Mouse (Mus musculus) embryonic facial prominence, embryonic 11.5 days (tissue): ENCODE results near the gene Sult6b2. TPM values are rescaled to one million over a fixed set of nuclear protein-coding genes. Genes with fewer than 3 reads are reported as not detected.

ENCODE experiments used
- ATAC-seq: fragments of 200-750 bp; cut with Nextera tagmentation; replicated peaks from 2 replicates; pipeline ENCODE4 v1.8.0; 2017; ENCODE audit warnings: low read depth; ENCODE audit not compliant: insufficient number of reproducible peaks, low FRiP score, low TSS enrichment
- DNase-seq: peaks from one replicate; pipeline ENCODE4 v3.0.0-alpha.2; 2015; ENCODE audit warnings: low spot score
- H3K27ac ChIP-seq: fragments of 300-500 bp; sonication (generic); replicated peaks from 2 replicates; pipeline ENCODE4 v1.5.1; 2014; ENCODE audit warnings: mild to moderate bottlenecking, low read depth, low read length, control low read depth
- H3K27me3 ChIP-seq: fragments of 300-500 bp; sonication (generic); 2 replicates; pipeline ENCODE4 v1.6.1; 2014; ENCODE audit warnings: mild to moderate bottlenecking, low read length, moderate library complexity, mixed read lengths; ENCODE audit not compliant: control insufficient read depth, insufficient read depth
- H3K36me3 ChIP-seq: fragments of 300-500 bp; sonication (generic); replicated peaks from 2 replicates; pipeline ENCODE4 v1.6.1; 2014; ENCODE audit warnings: low read depth, mild to moderate bottlenecking, low read length, moderate library complexity, mixed read lengths; ENCODE audit not compliant: control insufficient read depth, insufficient read depth
- H3K4me1 ChIP-seq: fragments of 300-500 bp; sonication (generic); 2 replicates; pipeline ENCODE4 v1.6.1; 2014; ENCODE audit warnings: low read length, mixed read lengths; ENCODE audit not compliant: control insufficient read depth, insufficient read depth
- H3K4me2 ChIP-seq: fragments of 300-500 bp; sonication (generic); 2 replicates; pipeline ENCODE4 v1.6.1; 2014; ENCODE audit warnings: low read depth, mild to moderate bottlenecking, control low read depth, low read length, moderate library complexity
- H3K4me3 ChIP-seq: fragments of 300-500 bp; sonication (generic); 2 replicates; pipeline ENCODE4 v1.5.1; 2014; ENCODE audit warnings: low read depth, low read length, control low read depth
- H3K9ac ChIP-seq: fragments of 300-500 bp; sonication (generic); replicated peaks from 2 replicates; pipeline ENCODE4 v1.6.1; 2014; ENCODE audit warnings: mild to moderate bottlenecking, control low read depth, low read length
- H3K9me3 ChIP-seq: fragments of 300-500 bp; sonication (generic); replicated peaks from 2 replicates; pipeline ENCODE4 v1.6.1; 2016; ENCODE audit warnings: mild to moderate bottlenecking, low read length, inconsistent platforms, mixed read lengths; ENCODE audit not compliant: control insufficient read depth
- WGBS: fragments of 180-500 bp; shearing (Covaris S2); extraction: QIAGEN DNeasy Blood & Tissue Kit; methylation state at CpG from one replicate; pipeline ENCODE4 v1.1.7; 2014; 5-methylcytosine and 5-hydroxymethylcytosine counted together
- polyA plus RNA-seq: library from polyadenylated mRNA; unstranded; fragments of >200 nt; fragmentation: Nextera tagmentation; extraction: Ambion mirVana; gene quantifications from 2 replicates; pipeline ENCODE4 v1.2.1, GENCODE M21; 2014

Gene Sult6b2
- polyA plus RNA-seq, 1 experiment from 2014 or later, result not detected

DNA sequence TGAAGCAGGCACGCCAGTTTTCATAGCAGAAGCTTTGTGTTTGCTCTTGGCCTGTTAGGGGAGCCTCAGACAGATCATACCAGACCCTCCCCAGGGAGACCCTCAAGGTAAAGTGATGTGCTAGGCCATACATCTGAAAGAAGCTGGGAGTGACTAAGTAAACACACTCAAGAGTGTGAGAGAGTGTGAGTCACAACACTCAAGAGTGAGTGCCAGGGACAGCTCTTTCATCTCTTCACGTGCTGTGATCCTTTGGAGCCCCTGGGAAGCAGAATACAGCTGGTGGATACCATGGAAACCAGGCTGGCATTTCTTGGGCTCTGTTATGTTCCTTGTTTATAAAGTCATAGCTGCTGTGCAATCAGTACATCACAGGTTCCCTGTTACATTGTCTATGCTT, 39.4 kb downstream of the Sult6b2 start:
- peaks cover 2% of the 10 kb centered on the region for H3K36me3 ChIP-seq
- no peak for DNase-seq

GRCm38 (mm10) chr6:142759633-142760032, 44.7 kb downstream of the Sult6b2 start:
- no peak for DNase-seq
- H3K9me3 ChIP-seq, result no peaks in the 10 kb centered on the region
- WGBS, result 82% methylated on average over 2 of the region's 2 CpGs

More for the DNA sequence above, 39.4 kb downstream of the Sult6b2 start:
- H3K9me3 ChIP-seq, result no peaks in the 10 kb centered on the region
- ATAC-seq, result no peak
- no peak overlapping the region for H3K4me3 ChIP-seq
- WGBS, result 76% methylated on average over 2 of the region's 2 CpGs
- H3K9ac ChIP-seq, result no peak overlapping the region
- no peak overlapping the region for H3K27ac ChIP-seq
- H3K4me2 ChIP-seq, result no peak overlapping the region
- H3K27me3 ChIP-seq, result no peaks in the 10 kb centered on the region
- H3K4me1 ChIP-seq, result no peaks in the 10 kb centered on the region

DNA sequence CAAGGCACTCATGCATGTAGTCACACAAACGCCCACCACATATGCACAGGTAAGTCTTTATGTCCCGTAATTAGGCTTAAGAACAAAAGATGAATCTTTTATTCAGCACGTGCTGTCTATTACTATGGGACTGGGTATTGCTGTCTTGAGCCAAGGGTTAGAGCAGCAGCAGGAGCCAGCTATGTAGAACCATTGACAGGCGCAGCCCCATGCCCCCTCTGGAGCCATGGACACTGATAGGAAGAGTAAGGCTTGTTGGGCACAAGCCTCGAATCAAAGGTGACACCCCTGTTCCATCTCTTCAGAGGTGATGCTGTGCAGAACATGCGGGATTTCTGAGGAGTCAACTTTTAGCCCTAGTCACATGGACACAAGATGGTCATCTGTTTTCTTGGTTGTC, 45.7 kb downstream of the Sult6b2 start:
- DNase-seq, result no peak
- Histone ChIP-seq H3K4me3 (no peak overlapping the region), H3K4me1 (no peaks in the 10 kb centered on the region), H3K9ac (no peak overlapping the region), H3K9me3 (no peaks in the 10 kb centered on the region), H3K27ac (no peak overlapping the region), H3K4me2 (no peak overlapping the region), H3K36me3 (no peaks in the 10 kb centered on the region), H3K27me3 (no peaks in the 10 kb centered on the region)
- no peak for ATAC-seq
- WGBS, result 96% methylated on average over 6 of the region's 6 CpGs

More at GRCm38 (mm10) chr6:142759633-142760032, 44.7 kb downstream of the Sult6b2 start:
- H3K4me1 ChIP-seq, result no peaks in the 10 kb centered on the region
- no peaks in the 10 kb centered on the region; the same call in 1 of the 2 replicates for H3K36me3 ChIP-seq
- H3K27ac ChIP-seq, result no peak overlapping the region
- H3K27me3 ChIP-seq, result no peaks in the 10 kb centered on the region
- ATAC-seq, result no peak
- H3K4me2 ChIP-seq, result no peak overlapping the region
- no peak overlapping the region for H3K4me3 ChIP-seq
- H3K9ac ChIP-seq, result no peak overlapping the region

GRCm38 (mm10) chr6:142757976-142758375, 46.3 kb downstream of the Sult6b2 start:
- Histone ChIP-seq H3K9me3 (no peaks in the 10 kb centered on the region), H3K27me3 (no peaks in the 10 kb centered on the region), H3K36me3 (no peaks in the 10 kb centered on the region), H3K4me2 (no peak overlapping the region), H3K27ac (no peak overlapping the region), H3K4me3 (no peak overlapping the region), H3K9ac (no peak overlapping the region), H3K4me1 (no peaks in the 10 kb centered on the region)
- ATAC-seq, result no peak
- no peak for DNase-seq
- 92% methylated on average over 6 of the region's 6 CpGs for WGBS

GRCm38 (mm10) chr6:142757334-142757965, 46.9 kb downstream of the Sult6b2 start:
- ATAC-seq (no peak), DNase-seq (peak; percentile 21)
- Histone ChIP-seq H3K9ac (peak overlapping the region; percentile 91), H3K9me3 (no peaks in the 10 kb centered on the region), H3K4me3 (peak overlapping the region; percentile 84), H3K27ac (0 out of 2 replicates have a peak overlapping the region, but pooled peaks have one; percentile 22), H3K27me3 (no peaks in the 10 kb centered on the region), H3K4me2 (peak overlapping the region; percentile 65), H3K36me3 (no peaks in the 10 kb centered on the region), H3K4me1 (no peaks in the 10 kb centered on the region)
- WGBS, result 56% methylated on average over 10 of the region's 10 CpGs

DNA sequence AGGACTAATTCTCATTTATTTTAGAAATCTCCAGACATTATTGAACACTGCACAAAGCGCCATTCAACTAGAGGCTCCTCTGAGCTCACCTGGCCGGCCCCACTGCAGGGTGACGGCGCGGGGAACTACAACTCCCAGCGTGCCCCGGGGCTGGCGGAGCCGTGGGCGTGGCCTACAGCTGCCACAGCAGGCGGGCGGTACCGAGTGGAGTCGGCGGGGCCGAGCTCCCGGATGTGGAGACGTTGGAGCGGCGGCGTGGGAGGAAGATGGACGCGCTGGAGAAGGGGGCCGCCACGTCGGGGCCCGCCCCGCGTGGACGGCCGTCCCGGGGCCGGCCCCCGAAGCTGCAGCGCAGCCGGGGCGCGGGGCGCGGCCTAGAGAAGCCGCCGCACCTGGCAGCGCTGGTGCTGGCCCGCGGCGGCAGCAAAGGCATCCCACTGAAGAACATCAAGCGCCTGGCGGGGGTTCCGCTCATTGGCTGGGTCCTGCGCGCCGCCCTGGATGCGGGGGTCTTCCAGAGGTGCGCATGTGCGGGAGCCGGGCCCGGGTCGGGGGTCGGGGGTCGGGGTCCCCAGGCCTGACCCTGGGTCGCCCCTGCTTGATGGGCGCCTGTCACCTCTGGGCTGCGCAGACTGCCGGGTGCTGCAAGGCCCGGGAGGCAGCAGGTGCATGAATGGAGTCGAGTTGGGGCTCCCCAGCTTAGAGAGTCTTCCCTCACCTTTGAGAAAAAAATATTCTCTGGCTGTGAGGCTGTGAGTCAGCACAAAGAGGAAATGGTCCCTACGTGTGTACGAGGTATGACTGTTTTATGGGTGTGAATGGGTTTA, 47.6 kb downstream of the Sult6b2 start, which contains the start of gene Cmas:
TSS of gene Cmas (plus strand) at position 180 of the 827 bp plus-strand sequence.
- ATAC-seq (peak; percentile 96), DNase-seq (peak; percentile 93)
- Histone ChIP-seq H3K27ac (0 out of 2 replicates have a peak within 1 kb of the TSS, but pooled peaks have one; percentile 22), H3K36me3 (no peaks in the 10 kb centered on the region), H3K4me1 (no peaks in the 10 kb centered on the region), H3K27me3 (no peaks in the 10 kb centered on the region), H3K9ac (peak within 1 kb of the TSS; percentile 91), H3K9me3 (no peaks in the 10 kb centered on the region), H3K4me2 (peak within 1 kb of the TSS; percentile 65), H3K4me3 (peak within 1 kb of the TSS; percentile 84)
- WGBS, result 1% methylated on average over 50 of the region's 68 CpGs

DNA sequence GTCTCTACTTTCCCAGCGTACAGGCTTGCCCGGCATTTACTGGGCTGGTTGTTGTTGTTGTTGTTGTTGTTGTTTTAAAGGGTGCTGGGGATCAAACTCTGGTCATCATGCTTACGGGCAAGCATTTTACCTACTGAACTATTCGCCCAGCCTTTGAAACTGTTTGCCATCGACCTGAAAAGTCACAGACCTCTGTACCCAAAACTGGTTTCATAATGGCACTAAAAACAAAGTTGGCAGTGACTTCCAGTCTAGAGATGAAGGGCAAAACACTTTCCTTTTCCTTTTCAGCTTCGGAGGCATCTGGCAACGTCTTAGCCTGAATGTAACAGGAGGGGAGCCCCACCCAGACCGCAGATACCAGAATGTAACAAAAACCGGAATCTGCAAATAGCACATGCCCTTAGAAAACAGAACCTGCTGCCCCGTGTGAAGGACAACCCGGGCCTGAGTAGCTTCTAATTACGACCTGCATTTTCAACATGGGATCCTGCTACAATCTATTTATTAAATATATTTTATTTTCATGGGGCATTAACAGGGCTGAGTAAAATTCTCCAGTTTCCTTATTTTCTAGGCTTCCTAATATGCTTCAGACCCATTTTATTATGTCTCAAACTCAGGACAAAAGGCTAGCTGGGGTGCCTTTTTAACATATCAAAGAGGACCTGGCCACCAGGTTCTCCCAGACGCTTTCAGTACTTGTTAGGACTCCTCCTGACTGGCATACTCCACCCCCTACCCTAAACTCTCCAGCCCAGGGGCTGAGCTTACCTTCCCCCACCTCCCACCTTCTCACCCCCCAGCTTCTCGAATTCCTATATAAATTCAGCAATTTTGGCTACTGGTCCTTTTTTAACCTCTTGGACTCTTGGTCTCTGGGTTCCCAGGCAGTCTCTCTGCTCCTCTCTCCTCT, 51.7 kb downstream of the Sult6b2 start:
- DNase-seq (no peak), ATAC-seq (no peak)
- H3K9ac ChIP-seq, result no peak overlapping the region
- no peak overlapping the region for H3K27ac ChIP-seq
- no peaks in the 10 kb centered on the region for H3K4me1 ChIP-seq
- no peaks in the 10 kb centered on the region for H3K9me3 ChIP-seq
- 36% methylated on average over 14 of the region's 14 CpGs for WGBS
- no peak overlapping the region for H3K4me2 ChIP-seq
- no peak overlapping the region for H3K4me3 ChIP-seq
- no peaks in the 10 kb centered on the region for H3K36me3 ChIP-seq
- H3K27me3 ChIP-seq, result no peaks in the 10 kb centered on the region
